Mouse (Mus musculus) liver, embryonic 14.5 days (tissue): ENCODE measurements at regions not wholly inside any gene's neighbourhood (a gene's known extent, or its start where the extent isn't known, plus 50 kb on each side); places are given as distances from the start of the nearest gene placed in this dataset.

Experiments
- CTCF ChIP-seq: IDR thresholded peaks from 2 replicates; pipeline ENCODE4 v1.5.1; 2016; ENCODE audit warnings: antibody characterized with exemption, low read depth, control low read depth
- EP300 ChIP-seq: IDR thresholded peaks from 2 replicates; pipeline ENCODE4 v1.6.1; 2016; ENCODE audit warnings: antibody characterized with exemption, low read depth

- TF ChIP-seq CTCF, result no peak
- TF ChIP-seq EP300, result no peak
Measured at GRCm38 (mm10) chr14:86101497-86101896, 1039.5 kb downstream of the Diaph3 start.
